ENCODE assay signal across 35 mouse cellular contexts in the genomic region with DNA sequence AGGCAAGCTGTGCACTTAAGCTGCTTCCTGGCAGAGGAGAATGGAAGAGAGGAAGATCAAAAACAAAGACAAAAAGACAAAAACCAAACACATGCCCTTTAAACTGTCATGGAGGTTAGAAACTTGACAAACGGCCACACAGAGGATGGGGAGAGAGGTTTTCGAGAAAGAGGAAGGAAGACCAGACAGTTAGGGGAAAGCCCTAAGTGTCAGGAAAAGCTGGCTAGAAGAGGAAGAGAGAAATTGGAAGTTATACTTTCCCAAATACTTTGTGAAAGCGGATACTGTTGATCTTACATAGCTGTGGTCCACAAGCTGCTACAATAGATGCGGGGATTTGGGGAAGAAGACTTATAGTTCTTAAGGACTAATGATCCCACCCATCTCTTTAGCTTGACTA. TPM values are rescaled to one million over a fixed set of nuclear protein-coding genes. Genes with fewer than 3 reads are reported as not detected.
A peak's percentile ranks its signal among the peaks of the same experiment; 100 is the strongest.
DNase-seq lines count a peak whose midpoint lies in the region; ATAC-seq and TF ChIP-seq lines count a peak whose summit lies in the region.
"Had no signal": no experiment of that assay in that cellular context is flagged by ENCODE, and none has a peak within 500 bp of the region (broad histone marks: within the 10 kb centered on the region; RNA-seq: fewer than 3 reads in every experiment).

No protein-coding gene starts in this region.

- DNase-seq in hindbrain, embryonic 10.5 days (ENCODE audit: low spot score), result no peak
- no peak for DNase-seq in hindbrain, embryonic 11.5 days (ENCODE audit: low spot score)
- peak; percentile 12 for DNase-seq in MEL (ENCODE audit: low read depth, low spot score)
- no peak for DNase-seq in MN1 (ENCODE audit: low spot score)
- DNase-seq in heart, adult 2 months, result no peak
- no peak for DNase-seq in adrenal gland, adult 18-20 months (ENCODE audit: low spot score in 2 of 2)
- DNase-seq: gastrocnemius, postnatal 14 days; heart, adult 11 months; heart, postnatal 36 days; kidney, adult 18-20 months; lung, adult 2 months; lung, postnatal 10 days; midbrain, embryonic 14.5 days; retina, postnatal 1 day; right cerebral cortex, postnatal 14 days had no signal

- no peak for TF ChIP-seq EP300 in MEL (IDR thresholded peaks at IDR 0.05; ENCODE audit: low read depth in 1 of 2, low read length in 2 of 2)
- TF ChIP-seq EP300 in heart, adult 2 months (IDR thresholded peaks at IDR 0.05; ENCODE audit: insufficient read depth, low read depth, low read length), result no peak

- no peak for TF ChIP-seq POLR2A in MEL (IDR thresholded peaks at IDR 0.05; ENCODE audit: control insufficient read depth in 1 of 2, insufficient read depth in 1 of 2, low read depth in 1 of 2, low read length in 2 of 2, poor library complexity in 1 of 2)
- no peak for TF ChIP-seq POLR2A in heart, adult 2 months (IDR thresholded peaks at IDR 0.05; ENCODE audit: insufficient read depth, low read depth, low read length)

- ATAC-seq in hindbrain, embryonic 11.5 days (ENCODE audit: low FRiP score), result no peak
- ATAC-seq: CD4-positive, CD25-positive, alpha-beta regulatory T cell, adult 4 months; forebrain, embryonic 14.5 days; inflammation-experienced regulatory T-cells, adult 6 months had no signal

- intact Hi-C loops in heart, adult 2 months (cut with DNase I), result no loop called here

- no peak overlapping the region for H3K4me3 ChIP-seq in hindbrain, embryonic 10.5 days
- no peak overlapping the region for H3K4me3 ChIP-seq in hindbrain, embryonic 11.5 days (ENCODE audit: low read depth, low read length)
- H3K4me3 ChIP-seq in MEL (ENCODE audit: control insufficient read depth in 1 of 2, insufficient read depth in 1 of 2, low read depth in 2 of 2, low read length in 2 of 2) (no peak overlapping the region), macrophage (ENCODE audit: inconsistent target) (no peak overlapping the region)
- no peak overlapping the region for H3K4me3 ChIP-seq in heart, adult 2 months
- H3K4me3 ChIP-seq: hindbrain, embryonic 15.5 days; kidney, embryonic 15.5 days; neural tube, embryonic 15.5 days; stomach, embryonic 15.5 days had no signal

- H3K36me3 ChIP-seq in hindbrain, embryonic 10.5 days, result no peaks in the 10 kb centered on the region
- H3K36me3 ChIP-seq in hindbrain, embryonic 11.5 days (ENCODE audit: control insufficient read depth, insufficient read depth, low read length), result no peaks in the 10 kb centered on the region
- H3K36me3 ChIP-seq in MEL (ENCODE audit: control insufficient read depth in 1 of 2, insufficient read depth in 2 of 2, low read length in 2 of 2) (no peaks in the 10 kb centered on the region), macrophage (ENCODE audit: inconsistent target) (no peaks in the 10 kb centered on the region)
- no peaks in the 10 kb centered on the region for H3K36me3 ChIP-seq in heart, adult 2 months (ENCODE audit: control insufficient read depth, insufficient read depth, low read length)
- H3K36me3 ChIP-seq: hindbrain, embryonic 15.5 days; kidney, embryonic 15.5 days; neural tube, embryonic 15.5 days; stomach, embryonic 15.5 days had no signal

- no peaks in the 10 kb centered on the region for H3K9me3 ChIP-seq in hindbrain, embryonic 10.5 days
- H3K9me3 ChIP-seq in hindbrain, embryonic 11.5 days (ENCODE audit: control insufficient read depth, low read length), result no peaks in the 10 kb centered on the region
- H3K9me3 ChIP-seq in MEL (replicated peaks; ENCODE audit: insufficient read depth, low read length), result no peaks in the 10 kb centered on the region
- H3K9me3 ChIP-seq: hindbrain, embryonic 15.5 days; kidney, embryonic 15.5 days; megakaryocyte, embryonic 14.5 days; neural tube, embryonic 15.5 days; stomach, embryonic 15.5 days had no signal

- no peaks in the 10 kb centered on the region for H3K79me2 ChIP-seq in MEL (ENCODE audit: control insufficient read depth, insufficient read depth, low read length, poor library complexity)
- no peaks in the 10 kb centered on the region for H3K79me2 ChIP-seq in macrophage (ENCODE audit: inconsistent target)
- no peaks in the 10 kb centered on the region for H3K79me2 ChIP-seq in heart, adult 2 months (replicated peaks; ENCODE audit: control insufficient read depth, insufficient read depth, low read length)

- peaks cover 37% of the 10 kb centered on the region for H3K4me1 ChIP-seq in hindbrain, embryonic 10.5 days (replicated peaks)
- H3K4me1 ChIP-seq in hindbrain, embryonic 11.5 days (replicated peaks; ENCODE audit: control insufficient read depth, insufficient read depth, low read length), result no peaks in the 10 kb centered on the region
- H3K4me1 ChIP-seq in MEL (ENCODE audit: control insufficient read depth in 1 of 2, insufficient read depth in 2 of 2, low read length in 2 of 2), result no peaks in the 10 kb centered on the region; a peak in 2 of 4 replicates
- H3K4me1 ChIP-seq in heart, adult 2 months (ENCODE audit: control insufficient read depth, insufficient read depth, low read length), result peaks cover 2% of the 10 kb centered on the region; the same call in 1 of the 2 replicates
- H3K4me1 ChIP-seq: kidney, embryonic 15.5 days; stomach, embryonic 15.5 days had no signal

- no peaks in the 10 kb centered on the region for H3K27me3 ChIP-seq in hindbrain, embryonic 10.5 days (ENCODE audit: insufficient read depth, poor library complexity, severe bottlenecking)
- no peaks in the 10 kb centered on the region for H3K27me3 ChIP-seq in hindbrain, embryonic 11.5 days (ENCODE audit: control insufficient read depth, insufficient read depth, low read length)
- no peaks in the 10 kb centered on the region for H3K27me3 ChIP-seq in MEL (ENCODE audit: control insufficient read depth in 1 of 2, insufficient read depth in 2 of 2, low read length in 2 of 2)
- H3K27me3 ChIP-seq in heart, adult 2 months (ENCODE audit: control insufficient read depth, insufficient read depth, low read length), result no peaks in the 10 kb centered on the region
- H3K27me3 ChIP-seq: hindbrain, embryonic 15.5 days; kidney, embryonic 15.5 days; megakaryocyte, embryonic 14.5 days; neural tube, embryonic 15.5 days; stomach, embryonic 15.5 days had no signal

- no peak for TF ChIP-seq RAD21 in MEL (IDR thresholded peaks at IDR 0.05; ENCODE audit: low read depth, low read length)

- peak overlapping the region; percentile 57; the same call in 1 of the 2 replicates for H3K27ac ChIP-seq in hindbrain, embryonic 10.5 days
- no peak overlapping the region for H3K27ac ChIP-seq in hindbrain, embryonic 11.5 days (ENCODE audit: low read depth, low read length)
- H3K27ac ChIP-seq in MEL (ENCODE audit: control insufficient read depth, low read depth, low read length) (no peak overlapping the region), macrophage (peak overlapping the region; percentile 37)
- no peak overlapping the region for H3K27ac ChIP-seq in heart, adult 2 months
- H3K27ac ChIP-seq: hindbrain, embryonic 15.5 days; kidney, embryonic 15.5 days; liver, embryonic 14.5 days; neural tube, embryonic 15.5 days; stomach, embryonic 15.5 days had no signal

- no peak overlapping the region for H3K9ac ChIP-seq in hindbrain, embryonic 11.5 days (ENCODE audit: low read depth, low read length)
- no peak overlapping the region for H3K9ac ChIP-seq in MEL (ENCODE audit: control insufficient read depth, low read depth, low read length, poor library complexity, severe bottlenecking)
- no peak overlapping the region for H3K9ac ChIP-seq in heart, adult 2 months (ENCODE audit: low read depth, low read length)
- H3K9ac ChIP-seq: hindbrain, embryonic 15.5 days; kidney, embryonic 15.5 days; liver, embryonic 14.5 days; neural tube, embryonic 15.5 days; stomach, embryonic 15.5 days had no signal

- WGBS in hindbrain, embryonic 10.5 days, result 47% methylated on average over 4 of the region's 4 CpGs
- 48% methylated on average over 4 of the region's 4 CpGs for WGBS in hindbrain, embryonic 11.5 days
- 1% methylated on average over 4 of the region's 4 CpGs for WGBS in macrophage (ENCODE audit: missing documents)
- 57% methylated on average over 4 of the region's 4 CpGs for WGBS in heart, adult 2 months

- no peak for TF ChIP-seq CTCF in MEL (IDR thresholded peaks at IDR 0.05 in 2 of 3, conservative IDR thresholded peaks at IDR 0.05 in 1 of 3; ENCODE audit: control insufficient read depth in 1 of 3, insufficient read depth in 1 of 3, low read depth in 2 of 3, low read length in 3 of 3, poor library complexity in 1 of 3, severe bottlenecking in 1 of 3)
- TF ChIP-seq CTCF in heart, adult 2 months (IDR thresholded peaks at IDR 0.05), result no peak

- H3K4me2 ChIP-seq in hindbrain, embryonic 11.5 days (replicated peaks; ENCODE audit: low read depth, low read length), result no peak overlapping the region
- H3K4me2 ChIP-seq: heart, embryonic 11.5 days; hindbrain, embryonic 15.5 days; kidney, embryonic 15.5 days; neural tube, embryonic 15.5 days; stomach, embryonic 15.5 days had no signal

TF ChIP-seq in MEL, 35 proteins besides CTCF, POLR2A, EP300 and RAD21:
- TF ChIP-seq POLR2AphosphoS5 (IDR thresholded peaks at IDR 0.05; ENCODE audit: borderline replicate concordance, low read depth, low read length) (no peak), RCOR1 (IDR thresholded peaks at IDR 0.05; ENCODE audit: low read depth, low read length) (no peak), GATA1 (IDR thresholded peaks at IDR 0.05; ENCODE audit: low read depth, low read length) (no peak), ZMIZ1 (IDR thresholded peaks at IDR 0.05; ENCODE audit: low read depth, low read length) (no peak), TAL1 (IDR thresholded peaks at IDR 0.05; ENCODE audit: low read length) (no peak)

RNA-seq across cellular contexts. Expression of a gene that starts 17.9 kb away (rescaled TPM):
- polyA plus RNA-seq in hindbrain, embryonic 10.5 days (2016; fragmentation: Nextera tagmentation; extraction: Ambion mirVana), result 0.15 TPM in 1 of 2 replicates, not detected in the other
- polyA plus RNA-seq in hindbrain, embryonic 11.5 days (2014; fragmentation: Nextera tagmentation; extraction: Ambion mirVana), result 0.15 and 0.38 TPM in 2 replicates
- not detected in 2 replicates for total RNA-seq in MEL (2012; rRNA removed)
- polyA plus RNA-seq in MEL (2012; ENCODE audit: insufficient read depth in 1 of 2, insufficient read length in 2 of 2, low read depth in 1 of 2, low replicate concordance in 2 of 2, missing spikeins in 1 of 2) (not detected), macrophage (2018) (not detected in 3 replicates)
- not detected for total RNA-seq in macrophage (2018; cell fraction: chromatin; rRNA removed)
- not detected for total RNA-seq in macrophage (2018; cell fraction: cytosol; rRNA removed)
- total RNA-seq in macrophage (2018; cell fraction: nucleus; rRNA removed), result not detected
- total RNA-seq in heart, adult 2 months (2021), result not detected
- not detected in 2 replicates for polyA plus RNA-seq in heart, adult 2 months (2012; rRNA removed)
- total RNA-seq in adrenal gland, adult 18-20 months (2021), result not detected
- total RNA-seq: adrenal gland, postnatal 14 days; gastrocnemius, postnatal 14 days; heart, postnatal 36 days; layer of hippocampus, adult 18-20 months; layer of hippocampus, postnatal 10 days; left cerebral cortex, adult 8-10 months; left cerebral cortex, postnatal 4 days had no signal
- polyA plus RNA-seq: CD4-positive, CD25-positive, alpha-beta regulatory T cell, adult 4 months; embryonic facial prominence, embryonic 11.5 days; forebrain, embryonic 14.5 days; heart, embryonic 11.5 days; heart, embryonic 16.5 days; inflammation-experienced regulatory T-cells, adult 6 months; kidney, embryonic 15.5 days; limb, embryonic 14.5 days; liver, embryonic 14.5 days; lung, adult 2 months; midbrain, embryonic 14.5 days; neural tube, embryonic 15.5 days; small intestine, adult 2 months; stomach, embryonic 15.5 days had no signal

Comparison
In these comparisons a context has a peak if more than half of its experiments do, and no peak if none do; other contexts are left out.
1. H3K27ac ChIP-seq: peak in hindbrain, embryonic 10.5 days (single experiment) and macrophage (single experiment); none in hindbrain, embryonic 11.5 days (single experiment), MEL (single experiment) and heart, adult 2 months (single experiment).